Mouse (Mus musculus) E14TG2a.4 (cell line): ENCODE measurements at regions not wholly inside any gene's neighbourhood (a gene's known extent, or its start where the extent isn't known, plus 50 kb on each side); places are given as distances from the start of the nearest gene placed in this dataset.

Source experiments
- CTCF ChIP-seq: conservative IDR thresholded peaks from 2 replicates; pipeline ENCODE4 v1.5.1; 2014; ENCODE audit warnings: low read length
- NANOG ChIP-seq: IDR thresholded peaks from 2 replicates; pipeline ENCODE4 v1.6.1; 2014; ENCODE audit warnings: borderline replicate concordance, low read length, mixed read lengths
- POU5F1 ChIP-seq: IDR thresholded peaks from 2 replicates; pipeline ENCODE4 v1.6.1; 2014; ENCODE audit warnings: low read length, borderline replicate concordance

- no peak for TF ChIP-seq CTCF
- TF ChIP-seq POU5F1, result no peak
- TF ChIP-seq NANOG, result no peak
Measured at GRCm38 (mm10) chr11:48506886-48507285, 293.2 kb upstream of the Rack1 start.
